Mouse (Mus musculus): ENCODE data around the gene Glt1d1.
A peak's percentile ranks its signal among the peaks of the same experiment; 100 is the strongest.

Glt1d1 gene

DNA sequence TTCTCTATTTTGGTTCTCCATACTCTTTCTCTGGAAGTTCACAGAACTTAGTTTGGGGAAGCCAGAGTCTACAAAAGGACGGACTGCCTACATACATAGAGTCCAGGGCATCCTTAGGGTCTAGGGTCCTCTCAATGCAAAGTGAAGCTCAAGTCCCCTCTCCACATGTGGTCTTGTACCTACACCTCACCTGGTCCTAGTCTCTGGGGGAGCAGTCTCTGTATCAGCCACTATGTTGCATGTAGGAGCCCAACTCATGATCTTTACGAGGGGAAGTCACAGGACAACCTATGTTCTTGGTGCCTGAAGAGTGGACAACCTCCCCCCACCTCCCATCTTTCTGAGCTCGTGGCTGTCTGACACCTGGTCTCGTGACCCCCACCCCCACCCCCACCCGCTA lies 391 bp upstream of the Glt1d1 start:
- DNase-seq (ENCODE audit: low read depth, low spot score): peak; percentile 18

DNA sequence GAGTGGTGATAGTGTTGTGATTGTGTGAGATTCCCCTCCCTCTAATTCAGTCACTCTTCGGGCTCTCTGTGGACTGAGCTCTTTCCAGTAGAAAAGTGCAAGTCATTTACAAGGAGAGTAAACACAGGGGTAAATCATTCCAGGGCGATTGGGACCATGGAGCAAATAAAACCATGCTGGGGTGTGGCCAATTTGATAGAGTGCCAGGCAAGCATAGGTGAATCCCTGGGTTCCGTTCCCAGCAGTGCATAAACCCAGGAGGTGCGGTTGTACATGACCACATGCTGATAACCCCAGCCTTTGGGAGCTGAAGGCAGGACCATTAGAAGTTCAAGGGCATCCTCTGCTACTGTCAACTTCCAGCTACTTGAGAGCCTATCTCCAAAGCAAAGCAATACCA lies 1.1 kb downstream of the Glt1d1 start:
- peak; percentile 19 for DNase-seq (ENCODE audit: low read depth, low spot score)

DNA sequence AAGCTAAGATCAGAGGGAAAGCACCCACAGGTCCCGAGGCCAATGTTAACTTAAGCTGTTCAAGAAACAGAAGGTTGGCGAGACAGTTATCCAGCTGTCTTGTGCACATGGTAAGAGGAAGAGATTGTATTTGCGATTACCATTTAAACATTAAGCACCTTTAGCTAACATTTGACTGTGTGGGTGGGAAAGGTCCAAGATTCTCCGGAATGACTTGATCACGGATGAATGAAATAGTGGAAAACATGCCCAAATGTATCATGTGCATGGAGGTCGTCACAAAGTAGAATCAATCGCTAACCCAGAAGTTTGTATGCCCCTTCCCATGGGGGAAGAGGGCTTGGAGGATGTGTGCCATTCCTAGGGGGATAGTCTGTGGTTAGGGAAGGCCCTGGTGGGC lies 1.6 kb downstream of the Glt1d1 start:
- no peak for DNase-seq (ENCODE audit: low read depth, low spot score)

DNA sequence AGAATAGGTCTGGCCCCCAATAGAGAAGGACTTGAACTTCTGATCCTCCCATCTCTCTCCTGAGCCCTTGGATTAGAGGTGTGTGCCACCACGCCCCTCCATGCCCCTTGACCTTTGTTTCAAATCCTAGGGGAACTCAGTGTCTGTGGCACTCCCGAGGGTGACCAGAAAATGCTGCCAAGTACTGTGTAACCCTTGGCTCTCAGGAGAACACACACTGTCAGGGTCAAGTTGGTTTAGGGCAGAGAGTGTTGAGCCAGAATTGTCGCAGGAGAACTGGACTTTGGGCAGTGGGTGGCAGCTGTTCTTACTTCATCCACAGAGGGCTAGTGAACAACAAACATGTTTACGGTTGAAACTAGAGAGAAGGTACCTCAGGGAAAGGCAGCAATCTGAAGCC lies 5.6 kb downstream of the Glt1d1 start:
- DNase-seq (ENCODE audit: low read depth, low spot score): no peak

DNA sequence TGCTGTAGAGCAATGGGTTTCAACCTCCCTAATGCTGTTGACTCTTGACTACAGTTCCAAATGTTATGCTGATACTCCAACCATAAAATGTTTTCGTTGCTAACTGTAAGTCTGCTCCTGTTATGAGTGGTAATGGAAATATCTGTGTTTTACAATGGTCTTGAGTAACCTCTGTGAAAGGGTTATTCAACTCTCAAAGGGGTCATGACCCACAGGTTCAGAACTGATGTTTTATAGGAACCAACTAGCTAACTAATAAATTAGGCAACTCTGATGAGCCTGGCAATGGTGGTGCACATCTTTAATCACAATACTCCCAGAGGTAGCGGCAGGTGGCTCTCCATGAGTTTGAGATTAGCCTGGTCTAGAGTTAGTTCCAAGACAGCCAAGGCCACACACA lies 6.1 kb downstream of the Glt1d1 start:
- DNase-seq (ENCODE audit: low read depth, low spot score): no peak

DNA sequence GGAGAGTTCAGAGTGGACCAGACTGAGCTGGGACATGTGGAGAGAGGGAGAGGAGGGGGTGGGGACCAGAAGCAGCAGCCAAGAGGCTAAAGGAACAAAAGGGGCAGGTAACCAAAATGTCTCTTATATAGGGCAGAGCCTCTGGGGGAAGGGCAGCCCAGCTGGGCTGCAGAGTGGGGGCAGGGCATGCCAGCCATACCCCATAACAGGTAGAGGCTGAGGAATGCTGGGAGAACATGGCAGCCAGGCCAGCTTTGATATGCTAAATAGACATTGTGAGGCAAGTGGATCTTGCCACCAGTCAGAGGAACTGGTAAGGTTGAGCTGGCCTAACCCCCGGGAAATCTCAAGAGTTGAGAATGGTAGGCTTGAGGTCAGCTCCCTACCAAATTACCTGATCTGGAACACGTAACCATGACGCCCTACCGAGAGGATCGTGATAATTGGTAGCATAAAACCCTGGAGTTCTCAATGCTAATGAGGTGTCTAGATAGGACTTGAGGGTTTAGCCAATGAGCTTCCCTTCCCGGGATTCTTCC lies 7.1 kb downstream of the Glt1d1 start:
- peak; percentile 74 for DNase-seq (ENCODE audit: low read depth, low spot score)

DNA sequence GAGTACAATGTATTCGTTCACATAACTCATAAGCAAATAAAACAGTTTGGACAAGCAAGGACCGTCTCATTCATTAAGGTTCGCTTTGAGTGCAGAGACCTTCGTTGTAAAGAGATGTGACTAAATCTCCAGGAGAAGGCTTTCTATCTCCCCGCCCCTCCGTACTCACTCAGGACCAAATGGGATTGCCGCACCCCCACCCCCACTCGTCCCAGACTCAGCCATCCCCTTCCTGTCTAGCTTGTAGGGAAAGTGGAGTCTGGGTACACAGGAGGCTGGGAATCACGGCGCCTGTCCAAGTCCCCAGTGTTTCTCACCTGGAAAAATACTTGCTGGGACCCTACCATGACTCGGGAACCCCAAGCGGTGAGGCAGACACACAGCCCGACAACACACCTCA lies 7.6 kb downstream of the Glt1d1 start:
- DNase-seq (ENCODE audit: low read depth, low spot score): peak; percentile 74

DNA sequence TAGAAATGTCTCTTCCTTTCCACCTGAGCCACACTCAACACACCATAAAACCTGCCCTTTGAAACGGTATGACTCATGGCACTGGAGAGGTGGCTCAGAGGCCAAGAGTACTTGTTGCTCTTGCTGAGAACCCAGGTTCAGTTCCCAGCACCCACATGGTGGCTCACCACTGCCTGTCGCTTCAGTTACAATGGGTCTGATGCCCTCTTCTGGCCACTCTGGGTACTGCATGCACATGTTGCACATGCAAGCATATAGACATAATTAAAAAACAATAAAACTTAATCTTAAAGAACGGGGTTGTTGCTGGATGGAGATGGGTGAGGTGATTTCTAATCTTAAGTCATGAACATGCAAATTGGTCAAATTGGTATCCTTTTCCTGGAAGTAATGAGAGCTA lies 8.3 kb downstream of the Glt1d1 start:
- DNase-seq (ENCODE audit: low read depth, low spot score): peak; percentile 78

DNA sequence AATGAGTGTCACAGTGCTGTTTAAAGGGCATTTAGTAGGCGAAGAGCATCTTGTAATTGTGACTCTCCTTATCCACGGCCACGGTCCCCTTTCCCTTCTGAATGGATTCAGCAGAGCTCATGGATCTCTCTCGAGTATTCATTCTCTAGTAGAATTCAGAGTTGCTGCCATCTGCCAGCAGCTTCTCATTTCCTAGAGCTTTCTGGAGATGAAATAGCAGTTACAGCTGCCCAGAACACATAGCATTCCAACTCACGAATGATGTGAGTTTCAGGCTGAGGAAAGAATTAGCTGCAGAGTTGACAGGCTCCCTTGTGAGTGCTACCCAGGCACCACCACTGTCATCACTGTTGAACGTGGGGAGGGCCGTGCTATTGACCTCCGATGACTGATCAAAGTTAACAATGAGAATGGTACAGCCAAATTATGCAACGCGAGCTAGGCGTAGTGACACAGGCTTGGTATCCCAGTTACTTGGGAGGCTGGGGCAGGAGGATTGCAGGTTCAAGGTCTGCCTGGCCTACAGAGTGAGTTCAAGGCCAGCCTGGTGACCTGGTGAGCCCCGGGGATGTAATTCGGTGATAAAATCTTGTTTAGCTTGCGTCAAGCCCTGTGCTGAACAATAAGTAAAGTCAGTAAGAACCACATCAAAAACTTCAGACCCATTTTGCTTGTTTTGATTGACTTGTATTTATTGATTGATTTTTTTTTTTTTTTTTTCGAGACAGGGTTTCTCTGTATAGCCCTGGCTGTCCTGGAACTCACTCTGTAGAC lies 9.3 kb downstream of the Glt1d1 start:
- DNase-seq (ENCODE audit: low read depth, low spot score): no peak

DNA sequence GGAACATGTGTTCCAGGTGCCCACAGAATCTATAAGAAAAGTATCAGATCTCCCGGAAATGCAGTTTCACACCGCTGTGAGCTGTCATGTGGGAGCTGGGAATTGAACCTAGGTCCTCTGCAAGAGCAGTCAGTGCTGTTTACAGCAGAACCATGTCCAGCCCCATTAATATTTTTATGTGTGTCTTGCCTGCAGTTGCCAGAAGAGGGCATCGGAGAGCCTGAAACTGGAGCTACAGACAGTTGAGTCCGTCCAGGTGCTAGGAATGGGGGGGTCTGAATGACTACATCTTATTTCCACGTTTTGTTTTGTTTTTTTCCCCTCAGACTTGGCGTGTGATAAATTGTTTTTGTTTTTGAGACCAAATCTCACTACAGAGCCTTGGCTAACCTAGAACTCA lies 16.0 kb downstream of the Glt1d1 start:
- DNase-seq (ENCODE audit: low read depth, low spot score): peak; percentile 69

DNA sequence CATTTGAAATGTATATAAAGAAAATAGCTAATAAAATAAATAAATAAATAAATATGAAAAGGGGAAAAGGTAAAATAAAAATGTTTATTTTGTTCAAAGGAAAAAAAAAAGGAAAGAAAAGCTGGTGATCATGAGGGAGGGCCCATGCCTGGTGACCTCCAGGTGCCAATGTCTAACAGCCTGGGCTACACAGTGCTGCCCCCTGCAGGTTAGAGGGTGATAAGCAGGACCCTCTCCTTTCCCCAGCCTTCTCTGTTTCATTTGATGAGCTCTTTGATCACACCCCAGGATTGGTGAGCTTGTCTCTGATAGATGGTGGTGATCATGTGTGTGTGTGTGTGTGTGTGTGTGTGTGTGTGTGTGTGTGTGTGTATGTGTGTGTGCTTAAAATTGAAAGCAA lies 17.0 kb downstream of the Glt1d1 start:
- DNase-seq (ENCODE audit: low read depth, low spot score): peak; percentile 77

DNA sequence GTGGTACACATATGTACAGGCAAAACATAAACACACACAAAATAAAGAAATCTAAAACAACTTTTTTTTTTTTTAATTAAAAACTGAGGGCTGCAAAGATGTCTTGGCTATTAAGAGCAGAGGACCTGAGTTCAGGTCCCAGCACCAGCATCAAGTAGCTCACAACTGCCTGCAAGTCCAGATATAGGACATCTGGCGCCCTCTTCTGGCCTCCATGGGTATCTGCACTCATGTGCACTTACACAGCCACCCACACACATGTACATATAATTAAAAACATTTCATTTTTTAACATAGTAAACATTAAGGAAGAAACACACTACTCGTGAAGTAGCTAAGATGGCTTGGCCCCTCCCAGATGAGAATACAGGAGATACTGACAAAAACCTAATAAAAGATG lies 26.2 kb downstream of the Glt1d1 start:
- no peak for DNase-seq (ENCODE audit: low read depth, low spot score)

DNA sequence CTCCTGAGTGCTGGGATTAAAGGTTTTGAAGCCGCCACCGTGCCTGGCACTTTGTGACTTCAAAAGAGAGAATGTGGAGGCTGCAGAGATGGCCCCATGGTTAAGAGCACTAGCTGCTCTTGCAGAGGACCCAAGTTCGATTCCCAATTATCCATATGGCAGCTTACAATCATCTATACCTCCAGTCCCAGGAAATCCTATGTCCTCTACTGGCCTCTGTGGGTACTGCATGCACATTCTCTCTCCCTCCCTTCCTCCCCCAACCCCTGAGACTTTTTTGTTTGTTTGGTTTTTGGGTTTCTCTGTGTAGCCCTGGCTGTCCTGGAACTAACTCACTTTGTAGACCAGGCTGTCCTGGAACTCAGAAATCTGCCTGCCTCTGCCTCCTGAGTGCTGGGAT lies 27.2 kb downstream of the Glt1d1 start:
- peak; percentile 74 for DNase-seq (ENCODE audit: low read depth, low spot score)

DNA sequence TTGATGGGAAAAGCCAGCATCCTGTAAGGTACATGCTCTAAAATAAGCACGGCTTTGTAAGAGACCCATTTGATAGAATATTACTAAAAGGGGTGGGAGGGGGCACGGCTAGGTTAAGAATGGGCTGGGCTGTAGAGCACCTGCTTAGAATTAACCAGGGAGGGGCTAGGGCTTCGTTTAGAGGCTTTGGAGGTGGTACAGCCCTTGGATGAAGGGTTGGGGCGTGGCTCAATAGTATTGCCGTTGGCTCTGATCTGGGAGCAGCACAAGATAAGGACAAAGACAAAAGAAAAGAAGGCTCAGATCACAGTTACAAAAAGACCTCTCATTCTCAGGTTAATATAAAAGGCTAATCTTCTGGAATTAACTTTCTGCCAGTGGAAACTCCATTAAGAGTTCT lies 28.2 kb downstream of the Glt1d1 start:
- DNase-seq (ENCODE audit: low read depth, low spot score): peak; percentile 76

DNA sequence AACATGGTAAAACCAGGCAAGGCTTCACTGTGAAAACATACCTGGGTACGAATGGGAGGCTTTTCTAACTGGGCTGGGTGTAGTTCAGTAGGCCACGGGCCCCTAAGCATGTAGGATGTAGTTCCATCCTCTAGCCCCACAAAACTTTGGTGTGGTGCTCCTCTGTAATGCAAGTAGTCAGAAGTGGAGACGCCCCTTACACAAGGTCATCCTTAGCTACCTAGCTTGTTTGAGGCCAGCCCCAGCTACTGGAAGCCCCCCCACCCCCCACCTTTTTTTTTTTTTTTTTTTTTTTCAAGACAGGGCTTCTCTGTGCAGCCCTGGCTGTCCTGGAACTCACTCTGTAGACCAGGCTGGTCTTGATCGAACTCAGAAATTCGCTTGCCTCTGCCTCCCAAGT lies 28.9 kb downstream of the Glt1d1 start:
- peak; percentile 66 for DNase-seq (ENCODE audit: low read depth, low spot score)

DNA sequence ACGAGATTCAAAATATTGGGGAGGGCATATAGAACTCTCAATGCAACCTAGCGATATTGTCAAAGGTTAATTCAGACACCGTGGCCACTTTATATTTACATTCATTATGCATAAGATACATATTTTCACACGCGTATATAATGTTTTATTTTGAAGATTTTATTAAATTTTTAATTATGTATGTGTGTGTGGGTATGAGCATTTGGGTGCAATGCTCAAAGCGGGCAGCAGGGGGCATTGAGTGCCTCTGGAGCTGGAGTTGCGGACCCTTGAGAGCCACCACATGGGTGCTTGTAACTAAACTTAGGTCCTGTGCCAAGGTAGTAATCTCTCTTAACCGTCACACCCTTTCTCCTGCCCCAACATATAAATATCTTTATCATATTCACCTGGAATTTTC lies 41.9 kb downstream of the Glt1d1 start:
- DNase-seq (ENCODE audit: low read depth, low spot score): peak; percentile 44

DNA sequence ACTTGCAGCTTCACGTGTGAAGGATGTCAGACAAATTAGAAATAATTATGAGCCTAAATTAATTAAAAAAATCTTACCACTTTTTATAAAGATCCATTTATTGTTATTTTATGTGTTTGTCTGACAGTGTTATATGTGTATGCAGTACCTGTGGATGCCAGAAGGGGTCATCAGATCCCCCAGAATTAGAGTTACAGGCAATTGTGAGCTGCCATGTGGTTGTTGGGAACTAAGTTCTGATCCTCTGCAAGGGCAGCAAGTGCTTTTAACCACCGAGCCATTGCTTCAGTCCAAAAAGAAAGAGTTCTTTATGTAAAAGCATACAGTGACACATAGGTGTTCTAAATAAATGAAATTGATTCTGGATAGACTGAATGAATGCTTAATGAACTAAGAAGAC lies 45.5 kb downstream of the Glt1d1 start:
- DNase-seq (ENCODE audit: low read depth, low spot score): peak; percentile 68

DNA sequence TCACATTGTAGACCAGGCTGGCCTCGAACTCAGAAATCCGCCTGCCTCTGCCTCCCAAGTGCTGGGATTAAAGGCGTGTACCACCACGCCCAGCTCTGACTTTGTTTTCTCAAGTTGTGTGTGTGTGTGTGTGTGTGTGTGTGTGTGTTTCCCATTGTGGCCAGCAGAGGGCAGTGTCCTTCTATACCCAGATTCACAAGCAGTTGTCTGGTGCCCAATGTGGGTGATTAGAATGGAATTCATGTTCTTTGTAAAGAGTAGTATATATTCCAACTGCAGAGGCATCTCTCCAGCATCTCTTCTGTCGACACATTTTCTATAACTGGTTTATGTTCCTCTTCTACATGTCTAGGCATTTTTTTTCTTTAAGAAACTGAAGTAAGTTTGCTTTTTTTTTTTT lies 46.4 kb downstream of the Glt1d1 start:
- peak; percentile 79 for DNase-seq (ENCODE audit: low read depth, low spot score)

DNA sequence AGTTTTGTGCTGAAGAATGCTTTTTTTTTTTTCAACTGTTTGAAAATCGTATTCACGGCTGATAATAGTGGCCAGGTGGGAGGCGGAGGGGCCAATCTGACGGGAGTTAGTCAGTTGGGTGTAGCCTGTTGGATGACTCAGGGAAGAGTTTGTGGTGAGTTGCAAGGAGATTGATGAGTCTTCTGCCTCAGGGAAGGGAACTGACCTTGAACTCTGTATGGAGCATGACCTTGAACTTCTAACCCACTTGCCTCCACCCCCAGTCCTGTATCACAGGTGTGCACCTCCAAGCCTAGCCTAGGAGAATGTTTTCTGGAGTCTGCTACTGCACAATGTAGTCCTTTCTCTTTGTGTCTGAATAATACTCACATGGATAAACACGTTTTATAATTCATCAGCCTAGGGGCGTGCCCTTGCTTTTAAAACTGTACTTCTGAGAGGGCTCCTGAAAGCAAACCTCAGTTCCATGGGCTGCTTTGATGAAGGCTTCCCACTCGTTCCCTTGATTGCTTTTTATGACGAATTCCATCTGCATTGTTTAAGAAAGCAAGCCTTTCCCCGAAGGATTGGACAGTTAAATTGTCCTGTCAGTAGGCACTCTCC lies 56.6 kb downstream of the Glt1d1 start:
- DNase-seq (ENCODE audit: low read depth, low spot score): peak; percentile 99

DNA sequence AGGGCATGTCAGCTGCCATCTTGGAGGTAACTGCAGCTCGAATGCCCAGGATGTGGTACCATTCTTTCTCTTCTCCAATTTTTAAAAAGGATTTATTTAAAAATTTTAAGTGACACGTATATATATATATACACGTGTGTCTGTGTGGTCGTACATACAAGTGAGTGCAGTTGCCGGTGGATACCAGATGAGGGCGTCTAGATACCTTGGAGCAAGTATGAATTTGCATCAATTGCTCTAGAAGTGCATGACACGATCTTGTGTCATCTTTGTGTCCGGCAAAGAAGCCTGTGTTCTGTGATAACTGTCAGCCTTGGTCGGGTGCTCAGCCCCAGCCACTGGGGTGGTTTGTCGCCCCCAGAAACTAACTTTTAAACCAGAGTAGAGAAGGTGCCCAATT lies 59.0 kb downstream of the Glt1d1 start:
- DNase-seq (ENCODE audit: low read depth, low spot score): peak; percentile 63

DNA sequence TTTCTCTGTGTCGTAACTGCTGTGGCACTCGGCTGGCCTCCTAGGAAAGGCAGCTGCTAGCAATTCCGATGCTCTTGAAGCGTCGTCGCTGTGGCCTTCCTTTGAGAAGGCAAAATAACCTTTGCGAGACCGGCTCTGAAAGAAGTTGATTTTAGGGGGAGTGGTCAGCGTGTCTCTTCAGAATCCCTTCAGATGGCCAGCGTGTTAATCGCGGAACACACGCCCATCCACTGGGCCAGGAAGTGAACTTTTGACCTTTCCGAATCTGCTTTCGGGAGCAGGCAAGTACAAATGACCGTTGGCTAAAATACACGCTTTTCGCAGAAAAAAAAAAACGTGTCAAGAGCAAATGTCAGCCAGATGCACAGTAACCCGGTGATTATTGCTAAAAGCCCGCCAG lies 59.5 kb downstream of the Glt1d1 start:
- peak; percentile 75 for DNase-seq (ENCODE audit: low read depth, low spot score)

DNA sequence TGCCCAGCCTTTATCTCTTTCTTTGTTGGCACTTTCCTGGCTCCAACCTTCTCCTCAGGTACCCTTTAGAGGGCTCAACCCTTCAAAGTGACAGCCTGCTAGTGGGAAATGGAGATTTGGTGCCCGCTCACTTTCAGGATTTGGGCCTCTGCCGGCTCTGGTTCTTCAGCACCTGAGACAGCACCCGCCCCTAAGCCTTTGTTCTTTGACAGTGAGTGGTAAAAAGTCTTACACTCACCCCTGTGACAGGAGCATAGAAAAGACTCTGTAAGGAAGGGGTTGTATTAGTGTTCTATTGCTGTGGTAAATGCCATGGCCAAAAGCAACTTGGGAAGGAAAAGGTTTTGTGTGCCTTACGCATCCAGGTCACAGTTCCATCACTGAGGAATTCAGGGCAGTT lies 63.8 kb downstream of the Glt1d1 start:
- DNase-seq (ENCODE audit: low read depth, low spot score): peak; percentile 46

DNA sequence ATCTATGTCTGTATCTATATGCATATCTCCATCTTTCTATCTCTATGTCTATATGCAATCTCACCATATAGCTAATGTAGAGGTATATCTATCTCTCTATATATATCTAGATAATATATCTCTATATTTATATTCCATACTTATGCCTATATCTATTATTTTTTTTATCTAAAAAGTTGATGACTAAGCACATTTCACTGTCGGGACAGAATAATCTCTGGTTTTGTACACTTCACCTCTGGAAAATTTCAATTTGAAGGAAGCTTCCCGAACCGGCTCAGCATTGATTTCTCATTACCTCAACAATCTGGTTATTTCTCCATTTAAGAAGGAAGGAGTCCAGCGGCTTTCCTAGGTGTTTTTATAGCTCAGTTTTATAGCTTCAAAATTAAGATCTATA lies 64.5 kb downstream of the Glt1d1 start:
- DNase-seq (ENCODE audit: low read depth, low spot score): no peak
